Mouse (Mus musculus) small intestine, adult 2 months (tissue): Measurements from ENCODE around the gene Olfr284. TPM values are rescaled to one million over a fixed set of nuclear protein-coding genes. Genes with fewer than 3 reads are reported as not detected.

Experiments
- H3K27ac ChIP-seq: fragments of 200-500 bp; 2 replicates; pipeline ENCODE4 v1.5.1; 2012; ENCODE audit warnings: low read depth, low read length, control low read depth, inconsistent platforms; ENCODE audit not compliant: insufficient read depth
- H3K27me3 ChIP-seq: fragments of 200-500 bp; 2 replicates; pipeline ENCODE4 v1.6.1; 2012; ENCODE audit warnings: mild to moderate bottlenecking, moderate library complexity, low read length, inconsistent platforms; ENCODE audit not compliant: control insufficient read depth, insufficient read depth
- H3K36me3 ChIP-seq: fragments of 200-500 bp; 2 replicates; pipeline ENCODE4 v1.6.1; 2012; ENCODE audit warnings: mild to moderate bottlenecking, low read length, control low read depth, inconsistent platforms; ENCODE audit not compliant: control insufficient read depth, insufficient read depth
- H3K4me1 ChIP-seq: fragments of 200-500 bp; 2 replicates; pipeline ENCODE4 v1.6.1; 2012; ENCODE audit warnings: low read length, inconsistent platforms, mixed read lengths; ENCODE audit not compliant: control insufficient read depth, insufficient read depth, insufficient read length
- H3K4me3 ChIP-seq: fragments of 200-500 bp; 2 replicates; pipeline ENCODE4 v1.5.1; 2012; ENCODE audit warnings: low read depth, mild to moderate bottlenecking, control low read depth, inconsistent platforms, low read length, moderate library complexity
- CTCF ChIP-seq: fragments of 200-500 bp; IDR thresholded peaks from 2 replicates; pipeline ENCODE4 v1.5.1; 2012; ENCODE audit warnings: low read depth, mild to moderate bottlenecking, control low read depth, inconsistent platforms, low read length, moderate library complexity, mixed read lengths; ENCODE audit not compliant: insufficient replicate concordance, insufficient read length; ENCODE audit errors: extremely low read depth
- POLR2A ChIP-seq: fragments of 200-500 bp; IDR thresholded peaks from 2 replicates; pipeline ENCODE4 v1.6.1; 2012; ENCODE audit warnings: low read depth, mild to moderate bottlenecking, control low read depth, inconsistent platforms, low read length, moderate library complexity
- WGBS: fragments of 180-500 bp; shearing (Covaris S2); methylation state at CpG from one replicate; pipeline ENCODE4 v1.1.7; 2018; 5-methylcytosine and 5-hydroxymethylcytosine counted together
- polyA plus RNA-seq: library from polyadenylated mRNA; depleted of rRNA; stranded (reverse); fragments of >200 nt; gene quantifications from 2 replicates; pipeline ENCODE4 v1.2.3, GENCODE M21; 2012; rRNA removed

Gene Olfr284
- polyA plus RNA-seq = not detected in 2 replicates

GRCm38 (mm10) chr15:98340887-98341286 is at the start of gene Olfr284:
Gene Olfr284, minus strand, starts transcription at chr15:98340987.
- Histone ChIP-seq H3K36me3 (no peaks in the 10 kb centered on the region), H3K4me3 (no peak within 1 kb of the TSS), H3K27ac (no peak within 1 kb of the TSS), H3K27me3 (no peaks in the 10 kb centered on the region), H3K4me1 (no peaks in the 10 kb centered on the region)
- no peak for TF ChIP-seq POLR2A
- TF ChIP-seq CTCF = no peak
- WGBS = 69% methylated on average over 8 of the region's 8 CpGs

GRCm38 (mm10) chr15:98389796-98390195 is 49.0 kb upstream of the Olfr284 start:
- no peak overlapping the region for H3K27ac ChIP-seq
- no peaks in the 10 kb centered on the region for H3K36me3 ChIP-seq
- H3K4me3 ChIP-seq = no peak overlapping the region
- WGBS = 21% methylated on average over 7 of the region's 7 CpGs
- H3K4me1 ChIP-seq = no peaks in the 10 kb centered on the region
- TF ChIP-seq POLR2A (no peak), CTCF (peak; percentile 69; the same call in 1 of the 2 replicates)
- H3K27me3 ChIP-seq = no peaks in the 10 kb centered on the region

DNA sequence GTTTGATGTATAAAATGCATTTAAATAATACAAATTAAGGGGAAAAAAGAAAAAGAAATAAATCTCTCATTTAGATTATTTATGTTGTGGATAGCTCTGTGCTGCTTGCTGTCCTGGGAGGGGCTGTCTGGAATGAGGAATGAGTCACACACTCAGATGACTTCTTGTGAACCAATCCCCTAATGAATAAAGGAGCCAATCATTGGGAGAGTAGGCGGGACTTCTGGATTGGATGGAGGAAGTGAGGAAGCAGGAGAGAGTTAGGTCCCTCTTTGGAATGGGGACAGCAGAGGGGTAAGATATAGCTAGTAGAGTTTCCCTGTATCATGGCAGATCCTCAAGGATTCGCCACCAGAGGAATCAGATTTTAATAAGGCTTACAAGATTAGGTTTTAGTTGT is 46.8 kb upstream of the Olfr284 start:
- 75% methylated on average over 2 of the region's 2 CpGs for WGBS
- no peaks in the 10 kb centered on the region for H3K27me3 ChIP-seq

GRCm38 (mm10) chr15:98380846-98381245 is 40.1 kb upstream of the Olfr284 start, which contains the start of gene Olfr283:
Gene Olfr283, minus strand, starts transcription at chr15:98380946.
- TF ChIP-seq CTCF (no peak), POLR2A (no peak)
- Histone ChIP-seq H3K36me3 (no peaks in the 10 kb centered on the region), H3K27me3 (no peaks in the 10 kb centered on the region), H3K27ac (no peak within 1 kb of the TSS), H3K4me3 (no peak within 1 kb of the TSS), H3K4me1 (no peaks in the 10 kb centered on the region)
- 82% methylated on average over 6 of the region's 6 CpGs for WGBS

More for the DNA sequence above, 46.8 kb upstream of the Olfr284 start:
- TF ChIP-seq POLR2A = no peak
- no peak for TF ChIP-seq CTCF
- no peaks in the 10 kb centered on the region for H3K4me1 ChIP-seq
- no peak overlapping the region for H3K4me3 ChIP-seq
- H3K27ac ChIP-seq = no peak overlapping the region
- H3K36me3 ChIP-seq = no peaks in the 10 kb centered on the region

DNA sequence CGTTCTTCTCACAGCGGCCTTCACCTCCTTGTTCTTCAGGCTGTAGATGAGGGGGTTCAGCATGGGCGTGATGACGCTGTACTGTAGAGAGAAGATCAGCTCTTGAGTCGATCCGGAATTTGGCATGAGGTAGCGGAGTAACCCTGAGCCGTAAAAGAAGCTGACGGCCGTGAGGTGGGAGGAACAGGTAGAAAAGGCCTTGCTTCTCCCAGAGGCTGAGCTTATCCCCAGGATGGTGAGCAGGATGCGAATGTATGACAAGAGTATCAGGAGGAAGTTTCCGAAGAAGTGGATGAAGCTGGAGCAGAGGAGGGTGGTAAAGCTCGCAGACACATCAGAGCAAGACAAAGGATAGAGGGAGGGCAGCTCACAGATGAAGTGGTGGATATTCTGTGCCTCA is 37.4 kb upstream of the Olfr284 start:
- H3K4me1 ChIP-seq = no peaks in the 10 kb centered on the region
- H3K27me3 ChIP-seq = no peaks in the 10 kb centered on the region
- no peak overlapping the region for H3K4me3 ChIP-seq
- TF ChIP-seq POLR2A = no peak
- TF ChIP-seq CTCF = no peak
- no peak overlapping the region for H3K27ac ChIP-seq
- 89% methylated on average over 13 of the region's 13 CpGs for WGBS
- H3K36me3 ChIP-seq = no peaks in the 10 kb centered on the region

DNA sequence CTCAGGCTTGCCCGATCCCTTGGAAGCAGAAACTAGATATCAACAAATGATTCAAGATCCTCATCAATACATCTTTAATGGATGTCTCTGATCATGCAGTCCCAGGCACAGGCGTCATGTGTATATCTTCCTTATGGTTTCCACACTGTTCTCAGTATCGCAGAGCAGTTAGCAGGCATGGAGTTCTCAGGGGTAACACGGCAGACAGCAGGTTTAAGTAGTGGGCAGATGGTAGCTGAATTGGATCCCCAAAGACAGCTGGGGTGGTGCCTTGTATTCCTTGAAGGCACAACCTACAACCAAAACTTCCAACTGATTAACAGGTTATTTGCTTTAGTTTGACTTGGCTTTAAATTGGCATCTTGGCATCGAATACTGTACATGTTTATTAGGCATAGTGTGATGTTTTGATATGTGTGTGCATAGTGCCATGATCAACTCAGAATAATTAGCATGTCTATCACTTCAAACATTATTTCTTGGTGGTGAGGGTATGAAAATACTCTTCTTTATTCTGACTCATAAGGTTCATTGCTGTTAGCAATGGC is 23.5 kb downstream of the Olfr284 start, which contains the start of gene Olfr285:
Olfr285 (minus strand) TSS at position 177 of the 548 bp plus-strand sequence.
- Histone ChIP-seq H3K27me3 (no peaks in the 10 kb centered on the region), H3K4me3 (no peak within 1 kb of the TSS), H3K4me1 (no peaks in the 10 kb centered on the region), H3K27ac (no peak within 1 kb of the TSS), H3K36me3 (no peaks in the 10 kb centered on the region)
- TF ChIP-seq POLR2A = no peak
- no peak for TF ChIP-seq CTCF
- 89% methylated on average over 5 of the region's 5 CpGs for WGBS

- H3K36me3 ChIP-seq = no peaks in the 10 kb centered on the region
- no peak overlapping the region for H3K27ac ChIP-seq
- WGBS = 28% methylated on average over 6 of the region's 6 CpGs
- no peaks in the 10 kb centered on the region for H3K27me3 ChIP-seq
- TF ChIP-seq CTCF (no peak), POLR2A (no peak)
- no peak overlapping the region for H3K4me3 ChIP-seq
- H3K4me1 ChIP-seq = no peaks in the 10 kb centered on the region
These were observed 25.1 kb downstream of the Olfr284 start for GRCm38 (mm10) chr15:98315703-98316102.
